Mouse (Mus musculus): ENCODE results near the gene Pnpla1.

- TF ChIP-seq POLR2A (IDR thresholded peaks at IDR 0.05; ENCODE audit: insufficient read depth, low read length) (no peak), CTCF (IDR thresholded peaks at IDR 0.05; ENCODE audit: low read depth, low read length) (no peak), EP300 (IDR thresholded peaks at IDR 0.05; ENCODE audit: insufficient read depth, low read depth, low read length) (no peak)
Observed at GRCm38 (mm10) chr17:28869412-28870110, 11.3 kb downstream of the Pnpla1 start.

Measured in ES-Bruce4 (cell line).